In the genomic region with DNA sequence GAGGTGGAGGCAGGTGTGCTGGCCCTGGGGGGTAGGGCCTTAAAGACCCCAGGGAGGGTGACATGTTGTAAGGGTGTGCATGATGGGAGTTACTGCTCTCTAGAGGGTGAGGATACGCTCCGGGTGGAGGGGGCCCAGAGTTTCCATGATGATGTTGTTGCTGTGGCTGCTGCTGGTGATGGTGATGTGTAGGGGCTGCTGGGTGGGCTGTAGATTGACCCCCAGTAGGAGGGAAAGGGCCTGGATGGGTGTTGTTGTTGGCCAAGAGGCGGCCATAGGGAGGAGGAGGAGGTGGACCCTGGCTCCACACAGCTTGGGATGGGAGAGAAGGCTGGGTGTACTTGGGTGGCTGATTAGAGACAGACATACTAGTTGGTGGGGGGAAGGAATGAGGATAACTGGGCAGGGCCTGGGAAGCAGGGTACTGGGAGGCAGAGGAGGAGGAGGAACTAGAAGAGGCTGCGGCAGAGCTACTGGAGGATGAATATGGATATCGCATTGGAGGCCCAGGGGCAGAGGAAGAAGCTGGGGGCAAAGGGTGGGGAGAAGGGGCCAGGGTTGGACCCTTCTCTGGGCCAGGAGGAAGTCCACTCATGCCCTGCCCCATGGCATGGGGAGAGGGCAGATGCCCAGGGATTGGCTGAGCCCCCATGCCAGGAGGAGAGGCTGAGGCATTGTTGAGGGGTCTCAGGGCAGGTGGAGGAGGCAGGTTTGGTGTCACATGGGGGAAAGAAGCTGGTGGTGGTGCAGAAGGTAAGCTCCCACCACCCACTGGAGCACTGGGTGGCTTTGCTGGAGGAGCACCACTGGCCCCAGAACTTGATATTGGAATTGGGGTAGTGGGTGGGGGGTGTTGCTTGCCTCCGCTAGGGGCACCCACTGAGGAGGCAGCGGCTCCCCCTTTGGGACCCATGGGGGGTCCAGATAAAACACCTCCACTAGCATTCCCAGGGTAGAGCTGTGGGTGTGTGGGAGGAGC, we compare ENCODE assay signal across 10 mouse cellular contexts. TPM values are rescaled to one million over a fixed set of nuclear protein-coding genes. Genes with fewer than 3 reads are reported as not detected.
DNase-seq lines count a peak whose midpoint lies in the region; ATAC-seq and TF ChIP-seq lines count a peak whose summit lies in the region.
"Had no signal": no experiment of that assay in that cellular context is flagged by ENCODE, and none has a peak within 500 bp of the region (broad histone marks: within the 10 kb centered on the region; RNA-seq: fewer than 3 reads in every experiment).

No protein-coding gene starts in this region.

- peak overlapping the region; percentile 97 for H3K4me2 ChIP-seq in lung, embryonic 14.5 days
- H3K4me2 ChIP-seq in forebrain, embryonic 11.5 days (ENCODE audit: low read depth, low read length, severe bottlenecking) = peak overlapping the region; percentile 98
- H3K4me2 ChIP-seq in limb, embryonic 11.5 days (ENCODE audit: low read depth, severe bottlenecking) = peak overlapping the region; percentile 97

- no peaks in the 10 kb centered on the region for H3K9me3 ChIP-seq in lung, embryonic 14.5 days (ENCODE audit: low read depth, low read length)
- H3K9me3 ChIP-seq in forebrain, embryonic 11.5 days (ENCODE audit: control insufficient read depth, low read length) = no peaks in the 10 kb centered on the region
- H3K9me3 ChIP-seq in limb, embryonic 11.5 days (ENCODE audit: control insufficient read depth, low read length) = no peaks in the 10 kb centered on the region

- H3K9ac ChIP-seq in lung, embryonic 14.5 days = peak overlapping the region; percentile 73
- H3K9ac ChIP-seq in forebrain, embryonic 11.5 days (ENCODE audit: low read length) = peak overlapping the region; percentile 85; the same call in 1 of the 2 replicates
- H3K9ac ChIP-seq in limb, embryonic 11.5 days (ENCODE audit: low read length) = peak overlapping the region; percentile 84; the same call in 1 of the 2 replicates

- H3K27me3 ChIP-seq in lung, embryonic 14.5 days (ENCODE audit: insufficient read depth, low read length) = no peaks in the 10 kb centered on the region
- H3K27me3 ChIP-seq in forebrain, embryonic 11.5 days (ENCODE audit: control insufficient read depth, insufficient read depth, low read length) = no peaks in the 10 kb centered on the region
- H3K27me3 ChIP-seq in limb, embryonic 11.5 days (ENCODE audit: control insufficient read depth, insufficient read depth, low read length) = no peaks in the 10 kb centered on the region

- no peak for ATAC-seq in lung, embryonic 14.5 days (ENCODE audit: insufficient read depth)
- ATAC-seq in forebrain, embryonic 11.5 days (replicated peaks; ENCODE audit: low FRiP score) = no peak
- no peak for ATAC-seq in limb, embryonic 11.5 days (ENCODE audit: insufficient number of reproducible peaks, low FRiP score, low TSS enrichment, low read depth)
- ATAC-seq in CD4-positive, CD25-positive, alpha-beta regulatory T cell, adult 4 months = no peak

- no peak for TF ChIP-seq POLR2A in olfactory bulb, adult 2 months (IDR thresholded peaks at IDR 0.05; ENCODE audit: insufficient read depth, low read depth, low read length)

- H3K4me3 ChIP-seq in lung, embryonic 14.5 days (ENCODE audit: low read depth, low read length) = peak overlapping the region; percentile 44; the same call in 1 of the 2 replicates
- peak overlapping the region; percentile 55; the same call in 1 of the 2 replicates for H3K4me3 ChIP-seq in forebrain, embryonic 11.5 days (ENCODE audit: low read depth, low read length)
- H3K4me3 ChIP-seq in limb, embryonic 11.5 days (ENCODE audit: low read depth, low read length) = no peak overlapping the region; the same call in 1 of the 2 replicates
- H3K4me3 ChIP-seq in olfactory bulb, adult 2 months (ENCODE audit: insufficient read depth, low read depth, low read length) = no peak overlapping the region

- no peak for TF ChIP-seq CTCF in lung, embryonic 14.5 days (IDR thresholded peaks at IDR 0.05; ENCODE audit: low read depth)
- no peak for TF ChIP-seq CTCF in olfactory bulb, adult 2 months (IDR thresholded peaks at IDR 0.05; ENCODE audit: insufficient read depth, low read depth, low read length)

- peak; percentile 7 for DNase-seq in lung, embryonic 14.5 days
- no peak for DNase-seq in lung, postnatal 14 days
- DNase-seq in forebrain, embryonic 11.5 days (ENCODE audit: low spot score) = no peak
- no peak for DNase-seq in limb, embryonic 11.5 days (ENCODE audit: low spot score)
- no peak for DNase-seq in thymus, postnatal 0 days (ENCODE audit: low spot score)
- no peak for DNase-seq in kidney, adult 8-10 months
- DNase-seq: gastrocnemius, postnatal 10 days had no signal

- WGBS in lung, embryonic 14.5 days = 90% methylated on average over 7 of the region's 7 CpGs
- WGBS in forebrain, embryonic 11.5 days = 91% methylated on average over 7 of the region's 7 CpGs
- 93% methylated on average over 7 of the region's 7 CpGs for WGBS in limb, embryonic 11.5 days
- WGBS in olfactory bulb, adult 2 months = 60% methylated on average over 7 of the region's 7 CpGs

- no peak overlapping the region; the same call in 1 of the 2 replicates for H3K27ac ChIP-seq in lung, embryonic 14.5 days (ENCODE audit: low read depth)
- 0 out of 2 replicates have a peak overlapping the region, but pooled peaks have one; percentile 72 for H3K27ac ChIP-seq in forebrain, embryonic 11.5 days (ENCODE audit: low read depth, low read length)
- no peak overlapping the region for H3K27ac ChIP-seq in limb, embryonic 11.5 days (replicated peaks; ENCODE audit: low read depth, low read length)
- peak overlapping the region; percentile 76; the same call in 1 of the 2 replicates for H3K27ac ChIP-seq in olfactory bulb, adult 2 months (ENCODE audit: insufficient read depth, low read depth, low read length)

- peaks cover 69% of the 10 kb centered on the region for H3K36me3 ChIP-seq in lung, embryonic 14.5 days (ENCODE audit: insufficient read depth)
- peaks cover 11% of the 10 kb centered on the region for H3K36me3 ChIP-seq in forebrain, embryonic 11.5 days (ENCODE audit: control insufficient read depth, insufficient read depth, low read length)
- peaks cover 32% of the 10 kb centered on the region for H3K36me3 ChIP-seq in limb, embryonic 11.5 days (ENCODE audit: control insufficient read depth, insufficient read depth, low read length)

- H3K4me1 ChIP-seq in lung, embryonic 14.5 days (ENCODE audit: insufficient read depth) = 0 out of 2 replicates have a peak, but pooled peaks cover 7% of the 10 kb centered on the region
- peaks cover 14% of the 10 kb centered on the region for H3K4me1 ChIP-seq in forebrain, embryonic 11.5 days (replicated peaks; ENCODE audit: control insufficient read depth, insufficient read depth, low read length)
- H3K4me1 ChIP-seq in limb, embryonic 11.5 days (ENCODE audit: control insufficient read depth, insufficient read depth, low read length) = peaks cover 23% of the 10 kb centered on the region
- peaks cover 40% of the 10 kb centered on the region for H3K4me1 ChIP-seq in olfactory bulb, adult 2 months (ENCODE audit: control insufficient read depth, insufficient read depth, low read length)

RNA-seq across cellular contexts. Expression of a gene that starts 5.8 kb away (rescaled TPM):
- polyA plus RNA-seq in lung, embryonic 14.5 days (2014; fragmentation: Nextera tagmentation; extraction: Ambion mirVana) = 429 and 440 TPM in 2 replicates
- 509 and 514 TPM in 2 replicates for polyA plus RNA-seq in forebrain, embryonic 11.5 days (2014; fragmentation: Nextera tagmentation; extraction: Ambion mirVana)
- 491 and 549 TPM in 2 replicates for polyA plus RNA-seq in limb, embryonic 11.5 days (2014; fragmentation: Nextera tagmentation; extraction: Ambion mirVana)
- 1,072 TPM in 1 of 2 replicates, not detected in the other for polyA plus RNA-seq in olfactory bulb, adult 2 months (2012; ENCODE audit: insufficient read depth, insufficient read length, low replicate concordance, missing spikeins)
- 100 to 1,000 TPM; 509 to 554 TPM for polyA plus RNA-seq in CD4-positive, CD25-positive, alpha-beta regulatory T cell, adult 4 months (2017; shearing (Covaris generic))
- 541 and 549 TPM in 2 replicates for polyA plus RNA-seq in thymus, postnatal 0 days (2015; fragmentation: Nextera tagmentation; extraction: Ambion mirVana)

RNA-seq across cellular contexts. Expression of a gene that starts 8.4 kb away (rescaled TPM):
- 12.1 and 12.6 TPM in 2 replicates for polyA plus RNA-seq in lung, embryonic 14.5 days (2014; fragmentation: Nextera tagmentation; extraction: Ambion mirVana)
- 4.8 and 4.9 TPM in 2 replicates for polyA plus RNA-seq in forebrain, embryonic 11.5 days (2014; fragmentation: Nextera tagmentation; extraction: Ambion mirVana)
- 7.8 and 8.7 TPM in 2 replicates for polyA plus RNA-seq in limb, embryonic 11.5 days (2014; fragmentation: Nextera tagmentation; extraction: Ambion mirVana)
- not detected in 2 replicates for polyA plus RNA-seq in olfactory bulb, adult 2 months (2012; ENCODE audit: insufficient read depth, insufficient read length, low replicate concordance, missing spikeins)
- 100 to 1,000 TPM; 187 to 310 TPM for polyA plus RNA-seq in CD4-positive, CD25-positive, alpha-beta regulatory T cell, adult 4 months (2017; shearing (Covaris generic))
- 157 and 167 TPM in 2 replicates for polyA plus RNA-seq in thymus, postnatal 0 days (2015; fragmentation: Nextera tagmentation; extraction: Ambion mirVana)

RNA-seq across cellular contexts. Expression of a gene that starts 8.9 kb away (rescaled TPM):
- polyA plus RNA-seq in lung, embryonic 14.5 days (2014; fragmentation: Nextera tagmentation; extraction: Ambion mirVana) = not detected in 2 replicates
- polyA plus RNA-seq in forebrain, embryonic 11.5 days (2014; fragmentation: Nextera tagmentation; extraction: Ambion mirVana) = not detected in 2 replicates
- 0.13 TPM in 1 of 2 replicates, not detected in the other for polyA plus RNA-seq in limb, embryonic 11.5 days (2014; fragmentation: Nextera tagmentation; extraction: Ambion mirVana)
- polyA plus RNA-seq in olfactory bulb, adult 2 months (2012; ENCODE audit: insufficient read depth, insufficient read length, low replicate concordance, missing spikeins) = not detected in 2 replicates
- under 1 TPM in 1 of 2 experiments, not detected in 1; 0.36 TPM for polyA plus RNA-seq in CD4-positive, CD25-positive, alpha-beta regulatory T cell, adult 4 months (2017; shearing (Covaris generic))
- not detected in 2 replicates for polyA plus RNA-seq in thymus, postnatal 0 days (2015; fragmentation: Nextera tagmentation; extraction: Ambion mirVana)
- polyA plus RNA-seq: urinary bladder, adult 2 months had no signal

RNA-seq across cellular contexts. Expression of a gene that starts 9.4 kb away (rescaled TPM):
- 13.1 and 15.1 TPM in 2 replicates for polyA plus RNA-seq in lung, embryonic 14.5 days (2014; fragmentation: Nextera tagmentation; extraction: Ambion mirVana)
- 13.9 and 14.4 TPM in 2 replicates for polyA plus RNA-seq in forebrain, embryonic 11.5 days (2014; fragmentation: Nextera tagmentation; extraction: Ambion mirVana)
- polyA plus RNA-seq in limb, embryonic 11.5 days (2014; fragmentation: Nextera tagmentation; extraction: Ambion mirVana) = 13.1 and 14.0 TPM in 2 replicates
- polyA plus RNA-seq in olfactory bulb, adult 2 months (2012; ENCODE audit: insufficient read depth, insufficient read length, low replicate concordance, missing spikeins) = not detected in 2 replicates
- polyA plus RNA-seq in CD4-positive, CD25-positive, alpha-beta regulatory T cell, adult 4 months (2017; shearing (Covaris generic)) = 1 to 10 TPM; 4.4 to 4.8 TPM
- 4.5 and 4.7 TPM in 2 replicates for polyA plus RNA-seq in thymus, postnatal 0 days (2015; fragmentation: Nextera tagmentation; extraction: Ambion mirVana)

RNA-seq across cellular contexts. Expression of a gene that starts 22.5 kb away (rescaled TPM):
- 2.2 and 4.1 TPM in 2 replicates for polyA plus RNA-seq in lung, embryonic 14.5 days (2014; fragmentation: Nextera tagmentation; extraction: Ambion mirVana)
- 5.8 and 6.0 TPM in 2 replicates for polyA plus RNA-seq in forebrain, embryonic 11.5 days (2014; fragmentation: Nextera tagmentation; extraction: Ambion mirVana)
- 1.8 and 3.0 TPM in 2 replicates for polyA plus RNA-seq in limb, embryonic 11.5 days (2014; fragmentation: Nextera tagmentation; extraction: Ambion mirVana)
- 916 and 939 TPM in 2 replicates for polyA plus RNA-seq in olfactory bulb, adult 2 months (2012; ENCODE audit: insufficient read depth, insufficient read length, low replicate concordance, missing spikeins)
- 1 to 10 TPM; 3.0 to 9.9 TPM for polyA plus RNA-seq in CD4-positive, CD25-positive, alpha-beta regulatory T cell, adult 4 months (2017; shearing (Covaris generic))
- polyA plus RNA-seq in thymus, postnatal 0 days (2015; fragmentation: Nextera tagmentation; extraction: Ambion mirVana) = 3.8 TPM in 2 replicates

Comparison
In these comparisons a context has a peak if more than half of its experiments do, and no peak if none do; other contexts are left out.
1. H3K27ac ChIP-seq: peak in forebrain, embryonic 11.5 days (single experiment) and olfactory bulb, adult 2 months (single experiment); none in lung, embryonic 14.5 days (single experiment) and limb, embryonic 11.5 days (single experiment).
2. H3K4me3 ChIP-seq: peak in lung, embryonic 14.5 days (single experiment) and forebrain, embryonic 11.5 days (single experiment); none in limb, embryonic 11.5 days (single experiment) and olfactory bulb, adult 2 months (single experiment).
3. RNA of a gene that starts 8.4 kb away (polyA plus RNA-seq): 187 to 310 TPM in CD4-positive, CD25-positive, alpha-beta regulatory T cell, adult 4 months, not detected in olfactory bulb, adult 2 months and 157 to 167 TPM in thymus, postnatal 0 days; 12.1 to 12.6 TPM in lung, embryonic 14.5 days, 7.8 to 8.7 TPM in limb, embryonic 11.5 days and 4.8 to 4.9 TPM in forebrain, embryonic 11.5 days; every median in the first group is over 10 times any median in the second.
4. Peak in every context shown above with its lines, with median percentiles within 50 percentile points of each other: H3K4me2 ChIP-seq and H3K9ac ChIP-seq.